Mouse (Mus musculus): ENCODE data around the gene Tmem199. TPM values are rescaled to one million over a fixed set of nuclear protein-coding genes. Genes with fewer than 3 reads are reported as not detected.
A peak's percentile ranks its signal among the peaks of the same experiment; 100 is the strongest.

The Tmem199 gene
- 40.3 and 43.9 TPM in 2 replicates for polyA plus RNA-seq (2015; fragmentation: Nextera tagmentation; extraction: Ambion mirVana)

- Histone ChIP-seq H3K36me3 (ENCODE audit: control insufficient read depth, insufficient read depth) (peaks cover 27% of the 10 kb centered on the region), H3K4me2 (ENCODE audit: low read depth, low read length) (peak within 1 kb of the TSS; percentile 89), H3K4me1 (ENCODE audit: control insufficient read depth, insufficient read depth, low read length) (peaks cover 12% of the 10 kb centered on the region), H3K27me3 (ENCODE audit: control insufficient read depth, insufficient read depth, low read length) (no peaks in the 10 kb centered on the region), H3K4me3 (ENCODE audit: low read length) (peak within 1 kb of the TSS; percentile 81), H3K27ac (ENCODE audit: low read length) (peak within 1 kb of the TSS; percentile 88), H3K9me3 (replicated peaks; ENCODE audit: control insufficient read depth, low read length) (no peaks in the 10 kb centered on the region), H3K9ac (ENCODE audit: low read length) (peak within 1 kb of the TSS; percentile 98)
- WGBS, result under 1% methylated on average over 67 of the region's 67 CpGs
- peak; percentile 96 for ATAC-seq (replicated peaks; ENCODE audit: extremely low read depth, insufficient read depth, low FRiP score)
Measured at GRCm38 (mm10) chr11:78512025-78512957, at the start of gene Tmem199, which contains the start of gene Poldip2. Gene Tmem199, minus strand, starts transcription at chr11:78512172. Gene Poldip2, plus strand, starts transcription at chr11:78512193.

- Histone ChIP-seq H3K9me3 (replicated peaks; ENCODE audit: control insufficient read depth, low read length) (no peaks in the 10 kb centered on the region), H3K4me3 (ENCODE audit: low read length) (no peak overlapping the region), H3K27me3 (ENCODE audit: control insufficient read depth, insufficient read depth, low read length) (no peaks in the 10 kb centered on the region), H3K36me3 (ENCODE audit: control insufficient read depth, insufficient read depth) (no peaks in the 10 kb centered on the region), H3K4me2 (ENCODE audit: low read depth, low read length) (no peak overlapping the region), H3K4me1 (ENCODE audit: control insufficient read depth, insufficient read depth, low read length) (peaks cover 7% of the 10 kb centered on the region), H3K27ac (ENCODE audit: low read length) (no peak overlapping the region), H3K9ac (ENCODE audit: low read length) (no peak overlapping the region)
- 12% methylated on average over 4 of the region's 4 CpGs for WGBS
- ATAC-seq (replicated peaks; ENCODE audit: extremely low read depth, insufficient read depth, low FRiP score), result no peak
Measured at GRCm38 (mm10) chr11:78560447-78560846, 48.5 kb upstream of the Tmem199 start.

GRCm38 (mm10) chr11:78557241-78557640, 45.3 kb upstream of the Tmem199 start:
- H3K9me3 ChIP-seq (replicated peaks; ENCODE audit: control insufficient read depth, low read length), result peaks cover 8% of the 10 kb centered on the region; the same call in 1 of the 2 replicates
- H3K4me2 ChIP-seq (ENCODE audit: low read depth, low read length), result no peak overlapping the region
- H3K27ac ChIP-seq (ENCODE audit: low read length), result no peak overlapping the region
- 58% methylated on average over 8 of the region's 8 CpGs for WGBS
- no peak for ATAC-seq (replicated peaks; ENCODE audit: extremely low read depth, insufficient read depth, low FRiP score)
- H3K4me1 ChIP-seq (ENCODE audit: control insufficient read depth, insufficient read depth, low read length), result peaks cover 11% of the 10 kb centered on the region
- no peak overlapping the region for H3K4me3 ChIP-seq (ENCODE audit: low read length)
- H3K9ac ChIP-seq (ENCODE audit: low read length), result no peak overlapping the region
- no peaks in the 10 kb centered on the region for H3K27me3 ChIP-seq (ENCODE audit: control insufficient read depth, insufficient read depth, low read length)
- H3K36me3 ChIP-seq (ENCODE audit: control insufficient read depth, insufficient read depth), result no peaks in the 10 kb centered on the region; the same call in 1 of the 2 replicates

- Histone ChIP-seq H3K27ac (ENCODE audit: low read length) (peak overlapping the region; percentile 78), H3K36me3 (ENCODE audit: control insufficient read depth, insufficient read depth) (no peaks in the 10 kb centered on the region; the same call in 1 of the 2 replicates), H3K4me2 (ENCODE audit: low read depth, low read length) (no peak overlapping the region), H3K27me3 (ENCODE audit: control insufficient read depth, insufficient read depth, low read length) (no peaks in the 10 kb centered on the region), H3K4me3 (ENCODE audit: low read length) (no peak overlapping the region), H3K9ac (ENCODE audit: low read length) (no peak overlapping the region; the same call in 1 of the 2 replicates), H3K4me1 (ENCODE audit: control insufficient read depth, insufficient read depth, low read length) (peaks cover 11% of the 10 kb centered on the region), H3K9me3 (replicated peaks; ENCODE audit: control insufficient read depth, low read length) (peaks cover 8% of the 10 kb centered on the region; the same call in 1 of the 2 replicates)
- no peak for ATAC-seq (replicated peaks; ENCODE audit: extremely low read depth, insufficient read depth, low FRiP score)
- WGBS, result 61% methylated on average over 4 of the region's 4 CpGs
Measured at GRCm38 (mm10) chr11:78556070-78556469, 44.1 kb upstream of the Tmem199 start.

GRCm38 (mm10) chr11:78555623-78556022, 43.7 kb upstream of the Tmem199 start:
- Histone ChIP-seq H3K4me2 (ENCODE audit: low read depth, low read length) (no peak overlapping the region), H3K9ac (ENCODE audit: low read length) (peak overlapping the region; percentile 25; the same call in 1 of the 2 replicates), H3K27ac (ENCODE audit: low read length) (peak overlapping the region; percentile 78), H3K27me3 (ENCODE audit: control insufficient read depth, insufficient read depth, low read length) (no peaks in the 10 kb centered on the region), H3K4me3 (ENCODE audit: low read length) (no peak overlapping the region), H3K36me3 (ENCODE audit: control insufficient read depth, insufficient read depth) (no peaks in the 10 kb centered on the region; the same call in 1 of the 2 replicates), H3K9me3 (replicated peaks; ENCODE audit: control insufficient read depth, low read length) (peaks cover 8% of the 10 kb centered on the region; the same call in 1 of the 2 replicates), H3K4me1 (ENCODE audit: control insufficient read depth, insufficient read depth, low read length) (peaks cover 13% of the 10 kb centered on the region)
- no peak for ATAC-seq (replicated peaks; ENCODE audit: extremely low read depth, insufficient read depth, low FRiP score)
- 50% methylated on average over 3 of the region's 3 CpGs for WGBS

GRCm38 (mm10) chr11:78551059-78551398, 39.1 kb upstream of the Tmem199 start:
- ATAC-seq (replicated peaks; ENCODE audit: extremely low read depth, insufficient read depth, low FRiP score), result no peak

GRCm38 (mm10) chr11:78550168-78551058, 38.4 kb upstream of the Tmem199 start, which contains the start of gene Tmem97:
Gene Tmem97, minus strand, starts transcription at chr11:78550777.
- Histone ChIP-seq H3K9ac (ENCODE audit: low read length) (peak within 1 kb of the TSS; percentile 80), H3K4me2 (ENCODE audit: low read depth, low read length) (peak within 1 kb of the TSS; percentile 92), H3K4me3 (ENCODE audit: low read length) (peak within 1 kb of the TSS; percentile 78), H3K27me3 (ENCODE audit: control insufficient read depth, insufficient read depth, low read length) (no peaks in the 10 kb centered on the region), H3K4me1 (ENCODE audit: control insufficient read depth, insufficient read depth, low read length) (peaks cover 15% of the 10 kb centered on the region), H3K9me3 (replicated peaks; ENCODE audit: control insufficient read depth, low read length) (peaks cover 8% of the 10 kb centered on the region; the same call in 1 of the 2 replicates), H3K27ac (ENCODE audit: low read length) (peak within 1 kb of the TSS; percentile 67), H3K36me3 (ENCODE audit: control insufficient read depth, insufficient read depth) (no peaks in the 10 kb centered on the region; the same call in 1 of the 2 replicates)
- peak; percentile 99 for ATAC-seq (replicated peaks; ENCODE audit: extremely low read depth, insufficient read depth, low FRiP score)
- under 1% methylated on average over 60 of the region's 60 CpGs for WGBS

More at GRCm38 (mm10) chr11:78551059-78551398, 39.1 kb upstream of the Tmem199 start:
- Histone ChIP-seq H3K27me3 (ENCODE audit: control insufficient read depth, insufficient read depth, low read length) (no peaks in the 10 kb centered on the region), H3K9me3 (replicated peaks; ENCODE audit: control insufficient read depth, low read length) (peaks cover 8% of the 10 kb centered on the region; the same call in 1 of the 2 replicates), H3K4me3 (ENCODE audit: low read length) (peak overlapping the region; percentile 78), H3K9ac (ENCODE audit: low read length) (peak overlapping the region; percentile 73), H3K4me1 (ENCODE audit: control insufficient read depth, insufficient read depth, low read length) (peaks cover 21% of the 10 kb centered on the region), H3K4me2 (ENCODE audit: low read depth, low read length) (peak overlapping the region; percentile 92), H3K27ac (ENCODE audit: low read length) (peak overlapping the region; percentile 63), H3K36me3 (ENCODE audit: control insufficient read depth, insufficient read depth) (no peaks in the 10 kb centered on the region; the same call in 1 of the 2 replicates)
- WGBS, result 34% methylated on average over 6 of the region's 6 CpGs

- Histone ChIP-seq H3K9me3 (replicated peaks; ENCODE audit: control insufficient read depth, low read length) (peaks cover 8% of the 10 kb centered on the region; the same call in 1 of the 2 replicates), H3K27me3 (ENCODE audit: control insufficient read depth, insufficient read depth, low read length) (no peaks in the 10 kb centered on the region), H3K4me2 (ENCODE audit: low read depth, low read length) (peak overlapping the region; percentile 92), H3K27ac (ENCODE audit: low read length) (no peak overlapping the region), H3K4me1 (ENCODE audit: control insufficient read depth, insufficient read depth, low read length) (peaks cover 12% of the 10 kb centered on the region), H3K9ac (ENCODE audit: low read length) (peak overlapping the region; percentile 80), H3K4me3 (ENCODE audit: low read length) (peak overlapping the region; percentile 78), H3K36me3 (ENCODE audit: control insufficient read depth, insufficient read depth) (no peaks in the 10 kb centered on the region; the same call in 1 of the 2 replicates)
- ATAC-seq (replicated peaks; ENCODE audit: extremely low read depth, insufficient read depth, low FRiP score), result no peak
- 6% methylated on average over 5 of the region's 5 CpGs for WGBS
Measured at GRCm38 (mm10) chr11:78549491-78549987, 37.6 kb upstream of the Tmem199 start.
